Mouse (Mus musculus) left cerebral cortex, adult 11 months (tissue): ENCODE measurements around the gene Lingo4.

Source experiments
- DNase-seq: peaks from one replicate; pipeline ENCODE4 v3.0.0; 2022; ENCODE audit warnings: low spot score

Gene Lingo4

GRCm38 (mm10) chr3:94398217-94398616 lies at the start of gene Lingo4:
Gene Lingo4, plus strand, starts transcription at chr3:94398517.
- no peak for DNase-seq

- DNase-seq: no peak
Measured at GRCm38 (mm10) chr3:94360812-94361211, 37.5 kb upstream of the Lingo4 start.

GRCm38 (mm10) chr3:94362138-94362537 lies 36.2 kb upstream of the Lingo4 start, which contains the start of gene C2cd4d:
Gene C2cd4d, plus strand, starts transcription at chr3:94362438.
- no peak for DNase-seq

GRCm38 (mm10) chr3:94363291-94364153 lies 34.8 kb upstream of the Lingo4 start:
- no peak for DNase-seq

GRCm38 (mm10) chr3:94364154-94364526 lies 34.2 kb upstream of the Lingo4 start:
- no peak for DNase-seq

GRCm38 (mm10) chr3:94366761-94367160 lies 31.6 kb upstream of the Lingo4 start:
- peak; percentile 55 for DNase-seq

- DNase-seq: no peak
Measured at GRCm38 (mm10) chr3:94367511-94367910, 30.8 kb upstream of the Lingo4 start.

GRCm38 (mm10) chr3:94368631-94369030 lies 29.7 kb upstream of the Lingo4 start:
- no peak for DNase-seq

GRCm38 (mm10) chr3:94369709-94370108 lies 28.6 kb upstream of the Lingo4 start:
- no peak for DNase-seq

- DNase-seq: no peak
Measured at GRCm38 (mm10) chr3:94371637-94372036, 26.7 kb upstream of the Lingo4 start.

- DNase-seq: no peak
Measured at GRCm38 (mm10) chr3:94372038-94372437, 26.3 kb upstream of the Lingo4 start.

- no peak for DNase-seq
Measured at GRCm38 (mm10) chr3:94372641-94373040, 25.7 kb upstream of the Lingo4 start, which contains the start of gene Rorc. Gene Rorc, plus strand, starts transcription at chr3:94372794.

- no peak for DNase-seq
Measured at GRCm38 (mm10) chr3:94373090-94373489, 25.2 kb upstream of the Lingo4 start.

- DNase-seq: no peak
Measured at GRCm38 (mm10) chr3:94373597-94374011, 24.7 kb upstream of the Lingo4 start.

GRCm38 (mm10) chr3:94374636-94375035 lies 23.7 kb upstream of the Lingo4 start:
- DNase-seq: no peak

- DNase-seq: no peak
Measured at GRCm38 (mm10) chr3:94375146-94375545, 23.2 kb upstream of the Lingo4 start.

GRCm38 (mm10) chr3:94375861-94376260 lies 22.5 kb upstream of the Lingo4 start:
- no peak for DNase-seq

GRCm38 (mm10) chr3:94377028-94377923 lies 21.0 kb upstream of the Lingo4 start:
- no peak for DNase-seq

- DNase-seq: no peak
Measured at GRCm38 (mm10) chr3:94379831-94380510, 18.3 kb upstream of the Lingo4 start.

- no peak for DNase-seq
Measured at GRCm38 (mm10) chr3:94382308-94382707, 16.0 kb upstream of the Lingo4 start.

GRCm38 (mm10) chr3:94383476-94383875 lies 14.8 kb upstream of the Lingo4 start:
- no peak for DNase-seq

GRCm38 (mm10) chr3:94386671-94387070 lies 11.6 kb upstream of the Lingo4 start:
- no peak for DNase-seq
